Comparison of ENCODE assay signal across 14 mouse cellular contexts in the genomic region with DNA sequence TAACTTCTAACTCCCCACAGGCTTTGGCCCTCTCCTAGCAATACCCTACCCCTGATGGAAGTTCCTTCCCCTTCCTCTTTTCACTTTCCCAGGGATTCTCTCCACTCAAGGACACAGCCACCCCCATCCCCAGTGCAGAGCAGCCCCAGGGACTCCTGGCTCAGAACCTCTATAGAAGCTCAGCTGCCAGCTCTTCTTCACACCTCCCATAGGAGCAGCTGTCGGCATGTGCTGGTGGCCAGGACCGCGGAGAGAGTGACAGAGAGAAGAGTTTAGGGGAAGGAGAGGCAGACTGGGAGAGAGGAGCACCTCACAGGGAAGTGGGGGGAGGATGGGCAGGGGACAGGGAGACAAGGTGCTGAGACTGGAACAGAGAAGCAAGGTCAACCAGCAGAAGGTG.
DNase-seq lines count a peak whose midpoint lies in the region; ATAC-seq lines count a peak whose summit lies in the region.
"Had no signal": no experiment of that assay in that cellular context is flagged by ENCODE, and none has a peak within 500 bp of the region (broad histone marks: within the 10 kb centered on the region; RNA-seq: fewer than 3 reads in every experiment).

No protein-coding gene starts in this region.

- no peak overlapping the region for H3K4me2 ChIP-seq in neural tube, embryonic 15.5 days
- H3K4me2 ChIP-seq in heart, embryonic 12.5 days: no peak overlapping the region
- H3K4me2 ChIP-seq: liver, embryonic 12.5 days had no signal

- 0 out of 2 replicates have a peak, but pooled peaks cover 3% of the 10 kb centered on the region for H3K27me3 ChIP-seq in neural tube, embryonic 15.5 days (replicated peaks)
- H3K27me3 ChIP-seq in heart, embryonic 12.5 days (replicated peaks): peaks cover 18% of the 10 kb centered on the region
- H3K27me3 ChIP-seq: liver, embryonic 12.5 days had no signal

- no peak overlapping the region for H3K27ac ChIP-seq in neural tube, embryonic 15.5 days (replicated peaks)
- no peak overlapping the region for H3K27ac ChIP-seq in heart, embryonic 12.5 days (ENCODE audit: poor library complexity, severe bottlenecking)
- H3K27ac ChIP-seq: hindbrain, embryonic 10.5 days; liver, embryonic 12.5 days had no signal

- no peak for ATAC-seq in neural tube, embryonic 15.5 days (ENCODE audit: low FRiP score)
- ATAC-seq in heart, embryonic 12.5 days (ENCODE audit: insufficient number of reproducible peaks, low FRiP score): no peak
- ATAC-seq: intestine, embryonic 16.5 days; liver, embryonic 12.5 days had no signal

- no peak overlapping the region for H3K4me3 ChIP-seq in neural tube, embryonic 15.5 days (replicated peaks)
- H3K4me3 ChIP-seq in heart, embryonic 12.5 days: no peak overlapping the region
- H3K4me3 ChIP-seq: hindbrain, embryonic 10.5 days; liver, embryonic 12.5 days had no signal

- H3K4me1 ChIP-seq in neural tube, embryonic 15.5 days: peaks cover 3% of the 10 kb centered on the region; the same call in 1 of the 2 replicates
- H3K4me1 ChIP-seq in heart, embryonic 12.5 days (replicated peaks): no peaks in the 10 kb centered on the region
- H3K4me1 ChIP-seq: liver, embryonic 12.5 days had no signal

- no peak overlapping the region for H3K9ac ChIP-seq in neural tube, embryonic 15.5 days (replicated peaks)
- no peak overlapping the region for H3K9ac ChIP-seq in heart, embryonic 12.5 days
- H3K9ac ChIP-seq: liver, embryonic 12.5 days had no signal

- 68% methylated on average over 3 of the region's 3 CpGs for WGBS in neural tube, embryonic 15.5 days
- 11% methylated on average over 3 of the region's 3 CpGs for WGBS in heart, embryonic 12.5 days

- no peaks in the 10 kb centered on the region for H3K36me3 ChIP-seq in neural tube, embryonic 15.5 days
- H3K36me3 ChIP-seq in heart, embryonic 12.5 days: no peaks in the 10 kb centered on the region
- H3K36me3 ChIP-seq: hindbrain, embryonic 10.5 days; liver, embryonic 12.5 days had no signal

- no peaks in the 10 kb centered on the region for H3K9me3 ChIP-seq in neural tube, embryonic 15.5 days (replicated peaks)
- no peaks in the 10 kb centered on the region for H3K9me3 ChIP-seq in heart, embryonic 12.5 days (replicated peaks)
- H3K9me3 ChIP-seq: hindbrain, embryonic 10.5 days; liver, embryonic 12.5 days had no signal

- DNase-seq in cerebellum, postnatal 10 days: peak; percentile 59 to 68
- DNase-seq in cerebellum, adult 18-20 months: no peak
- DNase-seq in frontal cortex, postnatal 10 days (ENCODE audit: low spot score in 2 of 2): peak; percentile 29 to 44
- DNase-seq in left cerebral cortex, adult 11 months (ENCODE audit: low spot score): peak; percentile 47
- DNase-seq in right cerebral cortex, postnatal 14 days: peak; percentile 63
- DNase-seq in embryo, embryonic 10.5 days (ENCODE audit: low spot score): no peak
- DNase-seq: embryo, embryonic 11 days; kidney, postnatal 36 days; lung, postnatal 14 days had no signal

Comparison
In these comparisons a context has a peak if more than half of its experiments do, and no peak if none do; other contexts are left out.
1. DNase-seq: peak in cerebellum, postnatal 10 days (2 of 2), frontal cortex, postnatal 10 days (2 of 2), left cerebral cortex, adult 11 months (single experiment) and right cerebral cortex, postnatal 14 days (single experiment); none in cerebellum, adult 18-20 months (0 of 2) and embryo, embryonic 10.5 days (single experiment).